Mouse (Mus musculus) cortical plate, adult 2 months (tissue): ENCODE data around the gene P2ry12.

Source experiments
- CTCF ChIP-seq: fragments of 200-500 bp; IDR thresholded peaks from 2 replicates; pipeline ENCODE4 v1.5.1; 2011; ENCODE audit warnings: mild to moderate bottlenecking, control low read depth, low read length; ENCODE audit not compliant: insufficient read depth; ENCODE audit errors: extremely low read depth
- POLR2A ChIP-seq: fragments of 200-500 bp; IDR thresholded peaks from 2 replicates; pipeline ENCODE4 v1.6.1; 2011; ENCODE audit warnings: mild to moderate bottlenecking, low read length, control low read depth; ENCODE audit not compliant: insufficient read depth; ENCODE audit errors: extremely low read depth

DNA sequence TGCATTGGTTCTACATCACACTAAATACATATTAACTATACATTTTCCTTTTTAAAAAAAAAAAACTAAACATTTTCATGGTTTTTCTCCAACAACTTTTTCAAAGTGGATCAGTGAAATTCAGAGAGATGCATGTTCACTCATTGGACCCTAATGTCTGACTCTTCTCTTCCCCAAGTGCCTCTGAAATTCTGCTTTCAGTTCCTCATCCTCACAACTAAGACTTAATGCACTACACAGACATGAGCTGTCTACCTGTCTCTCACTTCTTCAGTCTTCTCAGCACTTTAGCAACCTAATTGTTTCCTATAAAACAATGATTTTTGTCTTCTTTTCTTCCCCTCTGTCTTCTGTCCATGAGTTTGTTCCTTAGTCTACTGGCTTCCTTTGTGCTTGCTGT lies 37.3 kb downstream of the P2ry12 start:
- TF ChIP-seq POLR2A (no peak), CTCF (no peak)
